Comparison of ENCODE assay signal across 8 mouse cellular contexts in the genomic region with DNA sequence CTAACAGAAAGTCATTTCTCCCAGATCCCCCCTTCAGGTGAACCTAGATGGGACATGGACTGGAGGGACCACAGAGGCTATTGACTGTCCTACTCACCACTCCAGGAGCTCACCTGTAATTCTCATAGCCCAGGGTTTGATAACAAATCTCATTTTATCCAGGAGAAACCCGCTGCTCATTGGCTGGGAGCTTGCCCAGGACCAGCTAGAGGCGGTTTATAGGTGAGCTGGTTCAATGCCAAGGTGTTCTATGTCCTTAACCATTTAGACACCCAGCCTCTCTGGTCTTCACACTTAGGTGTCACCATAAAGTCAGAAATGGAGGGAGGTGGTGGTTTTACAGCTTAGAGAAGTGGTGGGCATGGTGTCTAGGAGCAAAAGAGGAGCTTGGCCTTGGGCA. TPM values are rescaled to one million over a fixed set of nuclear protein-coding genes. Genes with fewer than 3 reads are reported as not detected.
DNase-seq lines count a peak whose midpoint lies in the region; ATAC-seq and TF ChIP-seq lines count a peak whose summit lies in the region.

No protein-coding gene starts in this region.

- WGBS in heart, embryonic 11.5 days (ENCODE audit: insufficient replicate concordance) = 73% methylated on average over 2 of the region's 2 CpGs
- WGBS in hindbrain, embryonic 12.5 days = 75% methylated on average over 2 of the region's 2 CpGs
- 79% methylated on average over 2 of the region's 2 CpGs for whole genome bisulfite sequencing in midbrain, embryonic 10.5 days

- no peak for TF ChIP-seq RAD21 in MEL (IDR thresholded peaks at IDR 0.05; ENCODE audit: low read depth, low read length)

- TF ChIP-seq POLR2A in MEL (IDR thresholded peaks at IDR 0.05; ENCODE audit: control insufficient read depth in 1 of 2, insufficient read depth in 1 of 2, low read depth in 1 of 2, low read length in 2 of 2, poor library complexity in 1 of 2) = no peak

- ATAC-seq in heart, embryonic 11.5 days (replicated peaks; ENCODE audit: insufficient number of reproducible peaks, low FRiP score, low TSS enrichment) = no peak
- no peak for ATAC-seq in hindbrain, embryonic 12.5 days (ENCODE audit: low FRiP score)

- H3K27ac ChIP-seq in heart, embryonic 11.5 days (ENCODE audit: low read depth, low read length) = peak overlapping the region; percentile 65; the same call in 1 of the 2 replicates
- H3K27ac ChIP-seq in MEL (ENCODE audit: control insufficient read depth, low read depth, low read length) = no peak overlapping the region
- H3K27ac ChIP-seq in hindbrain, embryonic 12.5 days = peak overlapping the region; percentile 96; the same call in 1 of the 2 replicates
- peak overlapping the region; percentile 98 for H3K27ac ChIP-seq in midbrain, embryonic 10.5 days (replicated peaks)

- no peaks in the 10 kb centered on the region for H3K9me3 ChIP-seq in heart, embryonic 11.5 days (replicated peaks; ENCODE audit: control insufficient read depth, low read length)
- H3K9me3 ChIP-seq in MEL (replicated peaks; ENCODE audit: insufficient read depth, low read length) = no peaks in the 10 kb centered on the region
- H3K9me3 ChIP-seq in hindbrain, embryonic 12.5 days (replicated peaks) = no peaks in the 10 kb centered on the region
- no peaks in the 10 kb centered on the region for H3K9me3 ChIP-seq in midbrain, embryonic 10.5 days (replicated peaks)

- peak overlapping the region; percentile 68 for H3K4me2 ChIP-seq in heart, embryonic 11.5 days
- H3K4me2 ChIP-seq in hindbrain, embryonic 12.5 days (replicated peaks) = peak overlapping the region; percentile 68

- H3K27me3 ChIP-seq in heart, embryonic 11.5 days (ENCODE audit: control insufficient read depth, insufficient read depth, low read length) = no peaks in the 10 kb centered on the region
- H3K27me3 ChIP-seq in MEL (ENCODE audit: control insufficient read depth in 1 of 2, insufficient read depth in 2 of 2, low read length in 2 of 2) = no peaks in the 10 kb centered on the region
- no peaks in the 10 kb centered on the region for H3K27me3 ChIP-seq in hindbrain, embryonic 12.5 days
- no peaks in the 10 kb centered on the region for H3K27me3 ChIP-seq in midbrain, embryonic 10.5 days (ENCODE audit: low read depth, poor library complexity, severe bottlenecking)

- peaks cover 8% of the 10 kb centered on the region; the same call in 1 of the 2 replicates for H3K36me3 ChIP-seq in heart, embryonic 11.5 days (ENCODE audit: control insufficient read depth, insufficient read depth, low read length)
- H3K36me3 ChIP-seq in MEL (ENCODE audit: control insufficient read depth in 1 of 2, insufficient read depth in 2 of 2, low read length in 2 of 2) = peaks cover 0 to 11% of the 10 kb centered on the region in 2 experiments; a peak in 3 of 4 replicates
- H3K36me3 ChIP-seq in hindbrain, embryonic 12.5 days = no peaks in the 10 kb centered on the region; the same call in 1 of the 2 replicates
- H3K36me3 ChIP-seq in midbrain, embryonic 10.5 days = peaks cover 20% of the 10 kb centered on the region

- peak overlapping the region; percentile 77; the same call in 1 of the 2 replicates for H3K4me3 ChIP-seq in heart, embryonic 11.5 days (ENCODE audit: low read depth, low read length)
- H3K4me3 ChIP-seq in MEL (ENCODE audit: control insufficient read depth in 1 of 2, insufficient read depth in 1 of 2, low read depth in 2 of 2, low read length in 2 of 2) = peak overlapping the region; percentile 60 to 71
- H3K4me3 ChIP-seq in hindbrain, embryonic 12.5 days = peak overlapping the region; percentile 81; the same call in 1 of the 2 replicates
- peak overlapping the region; percentile 89 for H3K4me3 ChIP-seq in midbrain, embryonic 10.5 days

- peak overlapping the region; percentile 54 for H3K9ac ChIP-seq in heart, embryonic 11.5 days (ENCODE audit: low read depth, low read length)
- H3K9ac ChIP-seq in MEL (ENCODE audit: control insufficient read depth, low read depth, low read length, poor library complexity, severe bottlenecking) = peak overlapping the region; percentile 53; the same call in 1 of the 2 replicates
- H3K9ac ChIP-seq in hindbrain, embryonic 12.5 days = no peak overlapping the region

- no peak for DNase-seq in heart, postnatal 36 days
- DNase-seq in MEL (ENCODE audit: low read depth, low spot score) = no peak
- DNase-seq in midbrain, embryonic 10.5 days (ENCODE audit: low spot score) = no peak
- DNase-seq in urinary bladder, postnatal 10 days (ENCODE audit: low spot score) = no peak
- no peak for DNase-seq in ovary, adult 18-20 months (ENCODE audit: low spot score)
- no peak for DNase-seq in layer of hippocampus, postnatal 36 days

- TF ChIP-seq CTCF in MEL (IDR thresholded peaks at IDR 0.05 in 2 of 3, conservative IDR thresholded peaks at IDR 0.05 in 1 of 3; ENCODE audit: control insufficient read depth in 1 of 3, insufficient read depth in 1 of 3, low read depth in 2 of 3, low read length in 3 of 3, poor library complexity in 1 of 3, severe bottlenecking in 1 of 3) = no peak

- TF ChIP-seq EP300 in MEL (IDR thresholded peaks at IDR 0.05; ENCODE audit: low read depth in 1 of 2, low read length in 2 of 2) = no peak

- peaks cover 39% of the 10 kb centered on the region for H3K4me1 ChIP-seq in heart, embryonic 11.5 days (ENCODE audit: control insufficient read depth, insufficient read depth, low read length)
- peaks cover 8 to 19% of the 10 kb centered on the region in 2 experiments for H3K4me1 ChIP-seq in MEL (ENCODE audit: control insufficient read depth in 1 of 2, insufficient read depth in 2 of 2, low read length in 2 of 2)
- peaks cover 46% of the 10 kb centered on the region for H3K4me1 ChIP-seq in hindbrain, embryonic 12.5 days
- peaks cover 73% of the 10 kb centered on the region for H3K4me1 ChIP-seq in midbrain, embryonic 10.5 days

- intact Hi-C loops in heart, postnatal 36 days (cut with DNase I) = no loop called here

- peaks cover 13% of the 10 kb centered on the region for H3K79me2 ChIP-seq in MEL (ENCODE audit: control insufficient read depth, insufficient read depth, low read length, poor library complexity)

TF ChIP-seq in MEL, 35 proteins besides CTCF, POLR2A, EP300 and RAD21:
- TF ChIP-seq MAZ (IDR thresholded peaks at IDR 0.05; ENCODE audit: low read depth, low read length) = no peak
- TF ChIP-seq JUND (IDR thresholded peaks at IDR 0.05; ENCODE audit: low read depth, low read length) = no peak
- no peak for TF ChIP-seq MAFK (IDR thresholded peaks at IDR 0.05; ENCODE audit: borderline replicate concordance, low read depth, low read length)
TF ChIP-seq in MEL: peak in this region for 0.

RNA-seq across cellular contexts. Expression of a gene that starts 0.6 kb away (rescaled TPM):
- 426 and 446 TPM in 2 replicates for polyA plus RNA-seq in heart, embryonic 11.5 days (2014; fragmentation: Nextera tagmentation; extraction: Ambion mirVana)
- total RNA-seq in heart, postnatal 36 days (2021) = 10 to 100 TPM in 1 of 2 experiments, 1 to 10 TPM in 1; 9.5 to 12.7 TPM
- total RNA-seq in MEL (2012; rRNA removed) = 15.9 and 47.3 TPM in 2 replicates
- 10 to 100 TPM in 1 of 2 experiments, not detected in 1; 99.5 TPM for polyA plus RNA-seq in MEL (2012; ENCODE audit: insufficient read depth in 1 of 2, insufficient read length in 2 of 2, low read depth in 1 of 2, low replicate concordance in 2 of 2, missing spikeins in 1 of 2)
- polyA plus RNA-seq in hindbrain, embryonic 12.5 days (2016; fragmentation: Nextera tagmentation; extraction: Ambion mirVana) = 103 and 112 TPM in 2 replicates
- 212 and 273 TPM in 2 replicates for polyA plus RNA-seq in midbrain, embryonic 10.5 days (2016; fragmentation: Nextera tagmentation; extraction: Ambion mirVana)
- total RNA-seq in layer of hippocampus, postnatal 36 days (2021) = 100 to 1,000 TPM in 1 of 2 experiments, 10 to 100 TPM in 1; 76.1 to 104 TPM
